Comparison of ENCODE assay signal across 8 mouse cellular contexts in the genomic region with DNA sequence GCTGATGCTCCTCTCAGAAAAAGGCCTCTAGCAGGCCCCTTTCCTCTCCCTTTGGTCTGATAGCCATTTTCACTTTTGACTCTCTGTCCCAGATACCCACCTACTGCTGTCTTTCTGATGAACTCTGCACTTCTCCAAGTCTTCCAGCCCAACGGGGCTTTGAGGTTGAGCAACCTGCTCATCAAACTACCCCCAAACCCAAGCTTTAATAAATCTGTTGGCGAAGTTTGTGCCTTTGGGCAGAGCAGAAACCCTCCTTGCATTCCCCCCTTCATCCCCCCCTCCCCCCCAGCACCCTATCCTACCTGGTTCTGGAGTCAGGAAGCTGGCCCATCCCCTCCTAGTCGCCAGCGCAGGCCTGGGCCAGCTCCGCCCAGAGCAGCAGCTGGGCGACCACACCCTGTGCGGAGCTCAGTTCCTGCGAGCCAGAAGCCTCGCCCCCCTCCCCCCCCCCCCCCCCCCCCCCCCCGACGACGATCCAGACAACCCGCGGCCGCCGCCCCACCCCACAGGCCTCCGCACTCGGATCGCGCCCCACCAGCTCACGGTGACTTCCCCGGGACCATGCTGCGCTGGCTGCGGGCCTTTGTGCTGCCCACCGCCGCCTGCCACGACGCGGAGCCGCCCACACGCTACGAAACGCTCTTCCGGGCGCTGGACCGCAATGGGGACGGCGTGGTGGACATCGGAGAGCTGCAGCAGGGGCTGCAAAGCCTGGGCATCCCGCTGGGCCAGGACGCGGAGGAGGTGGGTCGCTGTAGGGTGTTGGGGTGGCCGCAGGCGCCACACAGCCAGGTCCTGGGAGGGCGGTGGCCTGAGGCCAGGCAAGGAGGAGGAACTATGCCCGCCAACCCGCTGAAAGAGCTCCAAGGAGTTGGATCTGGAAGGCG. TPM values are rescaled to one million over a fixed set of nuclear protein-coding genes. Genes with fewer than 3 reads are reported as not detected.
DNase-seq lines count a peak whose midpoint lies in the region; ATAC-seq and TF ChIP-seq lines count a peak whose summit lies in the region.

A gene (plus strand): TSS at position 509 of the 890 bp plus-strand sequence.

- peaks cover 16% of the 10 kb centered on the region for H3K36me3 ChIP-seq in embryonic facial prominence, embryonic 10.5 days (replicated peaks)
- H3K36me3 ChIP-seq in heart, adult 2 months (ENCODE audit: control insufficient read depth, insufficient read depth, low read length): peaks cover 4% of the 10 kb centered on the region
- H3K36me3 ChIP-seq in liver, embryonic 16.5 days (ENCODE audit: control insufficient read depth, insufficient read depth): no peaks in the 10 kb centered on the region
- no peaks in the 10 kb centered on the region; the same call in 1 of the 2 replicates for H3K36me3 ChIP-seq in neural tube, embryonic 11.5 days (ENCODE audit: control insufficient read depth, insufficient read depth, low read length)
- no peaks in the 10 kb centered on the region for H3K36me3 ChIP-seq in testis, adult 2 months (ENCODE audit: control insufficient read depth, insufficient read depth, low read length)

- no peak for TF ChIP-seq CTCF in heart, adult 2 months (IDR thresholded peaks at IDR 0.05)
- no peak for TF ChIP-seq CTCF in testis, adult 2 months (IDR thresholded peaks at IDR 0.05; ENCODE audit: control insufficient read depth, insufficient read depth, insufficient replicate concordance, low read depth, low read length)

- under 1% methylated on average over 47 of the region's 49 CpGs for WGBS in embryonic facial prominence, embryonic 10.5 days
- 2% methylated on average over 36 of the region's 49 CpGs for WGBS in heart, adult 2 months
- under 1% methylated on average over 30 of the region's 49 CpGs for WGBS in liver, embryonic 16.5 days (ENCODE audit: insufficient replicate concordance)
- 1% methylated on average over 30 of the region's 49 CpGs for WGBS in neural tube, embryonic 11.5 days

- DNase-seq in 416B (ENCODE audit: low read depth): peak; percentile 50
- DNase-seq in ZHBTc4 (ENCODE audit: low read depth, low spot score): peak; percentile 49
- peak; percentile 81 for DNase-seq in embryonic facial prominence, embryonic 10.5 days (ENCODE audit: low spot score)
- peak; percentile 73 to 77 for DNase-seq in heart, adult 2 months
- DNase-seq in kidney, adult 8-10 months: peak; percentile 5 to 9
- DNase-seq in neural tube, embryonic 11.5 days (ENCODE audit: low spot score): peak; percentile 72

- no peak for TF ChIP-seq EP300 in heart, adult 2 months (IDR thresholded peaks at IDR 0.05; ENCODE audit: insufficient read depth, low read depth, low read length)

- ATAC-seq in liver, embryonic 16.5 days (ENCODE audit: low read depth): peak; percentile 84
- ATAC-seq in neural tube, embryonic 11.5 days (ENCODE audit: insufficient read depth, low FRiP score, low TSS enrichment): peak; percentile 89

- H3K9me3 ChIP-seq in embryonic facial prominence, embryonic 10.5 days: no peaks in the 10 kb centered on the region
- H3K9me3 ChIP-seq in liver, embryonic 16.5 days (replicated peaks; ENCODE audit: control insufficient read depth, low read length): no peaks in the 10 kb centered on the region
- no peaks in the 10 kb centered on the region for H3K9me3 ChIP-seq in neural tube, embryonic 11.5 days (ENCODE audit: control insufficient read depth, low read length)

- peak within 1 kb of the TSS; percentile 97 for H3K27ac ChIP-seq in embryonic facial prominence, embryonic 10.5 days (replicated peaks)
- H3K27ac ChIP-seq in heart, adult 2 months: peak within 1 kb of the TSS; percentile 92
- peak within 1 kb of the TSS; percentile 45 for H3K27ac ChIP-seq in liver, embryonic 16.5 days (ENCODE audit: low read length)
- 0 out of 2 replicates have a peak within 1 kb of the TSS, but pooled peaks have one; percentile 34 for H3K27ac ChIP-seq in neural tube, embryonic 11.5 days (ENCODE audit: low read depth, low read length)
- H3K27ac ChIP-seq in testis, adult 2 months (ENCODE audit: control insufficient read depth, insufficient read depth, low read depth, low read length): peak within 1 kb of the TSS; percentile 65

- peak within 1 kb of the TSS; percentile 82 for H3K4me2 ChIP-seq in liver, embryonic 16.5 days (ENCODE audit: low read depth, low read length)
- peak within 1 kb of the TSS; percentile 79 for H3K4me2 ChIP-seq in neural tube, embryonic 11.5 days (ENCODE audit: low read depth)

- no peaks in the 10 kb centered on the region for H3K79me2 ChIP-seq in heart, adult 2 months (replicated peaks; ENCODE audit: control insufficient read depth, insufficient read depth, low read length)

- peak within 1 kb of the TSS; percentile 100 for H3K9ac ChIP-seq in heart, adult 2 months (ENCODE audit: low read depth, low read length)
- peak within 1 kb of the TSS; percentile 72 for H3K9ac ChIP-seq in liver, embryonic 16.5 days (ENCODE audit: low read depth, low read length)
- peak within 1 kb of the TSS; percentile 98 for H3K9ac ChIP-seq in neural tube, embryonic 11.5 days (ENCODE audit: low read length)

- peak within 1 kb of the TSS; percentile 87 for H3K4me3 ChIP-seq in embryonic facial prominence, embryonic 10.5 days
- H3K4me3 ChIP-seq in heart, adult 2 months: peak within 1 kb of the TSS; percentile 88
- H3K4me3 ChIP-seq in liver, embryonic 16.5 days (ENCODE audit: low read depth, low read length): peak within 1 kb of the TSS; percentile 68
- H3K4me3 ChIP-seq in neural tube, embryonic 11.5 days (ENCODE audit: low read depth, low read length): peak within 1 kb of the TSS; percentile 78
- H3K4me3 ChIP-seq in testis, adult 2 months (ENCODE audit: control insufficient read depth, low read depth, low read length): peak within 1 kb of the TSS; percentile 79

- no peak; the same call in 1 of the 2 replicates for TF ChIP-seq POLR2A in heart, adult 2 months (IDR thresholded peaks at IDR 0.05; ENCODE audit: insufficient read depth, low read depth, low read length)
- TF ChIP-seq POLR2A in testis, adult 2 months (IDR thresholded peaks at IDR 0.05; ENCODE audit: control insufficient read depth, low read depth, low read length): no peak

- peaks cover 13% of the 10 kb centered on the region; the same call in 1 of the 2 replicates for H3K27me3 ChIP-seq in embryonic facial prominence, embryonic 10.5 days (replicated peaks; ENCODE audit: low read depth, poor library complexity, severe bottlenecking)
- H3K27me3 ChIP-seq in heart, adult 2 months (ENCODE audit: control insufficient read depth, insufficient read depth, low read length): no peaks in the 10 kb centered on the region
- no peaks in the 10 kb centered on the region for H3K27me3 ChIP-seq in liver, embryonic 16.5 days (ENCODE audit: control insufficient read depth, insufficient read depth, low read depth, low read length)
- no peaks in the 10 kb centered on the region for H3K27me3 ChIP-seq in neural tube, embryonic 11.5 days (ENCODE audit: control insufficient read depth, insufficient read depth, low read length)
- H3K27me3 ChIP-seq in testis, adult 2 months (ENCODE audit: control insufficient read depth, insufficient read depth, low read length): no peaks in the 10 kb centered on the region; the same call in 1 of the 2 replicates

- intact Hi-C loops in heart, adult 2 months (cut with DNase I): loop anchor here (10.0 kb wide), 1 partner anchor 98 kb away; a partner anchor contains a TSS

- peaks cover 28% of the 10 kb centered on the region for H3K4me1 ChIP-seq in embryonic facial prominence, embryonic 10.5 days
- H3K4me1 ChIP-seq in heart, adult 2 months (ENCODE audit: control insufficient read depth, insufficient read depth, low read length): peaks cover 5% of the 10 kb centered on the region
- H3K4me1 ChIP-seq in liver, embryonic 16.5 days (ENCODE audit: control insufficient read depth, low read depth, low read length): peaks cover 7% of the 10 kb centered on the region
- peaks cover 3% of the 10 kb centered on the region; the same call in 1 of the 2 replicates for H3K4me1 ChIP-seq in neural tube, embryonic 11.5 days (ENCODE audit: control insufficient read depth, insufficient read depth, low read length)
- H3K4me1 ChIP-seq in testis, adult 2 months (ENCODE audit: control insufficient read depth, insufficient read depth, low read length): peaks cover 6% of the 10 kb centered on the region

RNA-seq across cellular contexts. Expression of the gene that starts here (rescaled TPM):
- polyA plus RNA-seq in embryonic facial prominence, embryonic 10.5 days (2016; fragmentation: Nextera tagmentation; extraction: Ambion mirVana): 31.3 and 35.6 TPM in 2 replicates
- total RNA-seq in heart, adult 2 months (2021): 1 to 10 TPM; 5.7 to 7.4 TPM
- polyA plus RNA-seq in heart, adult 2 months (2012; rRNA removed): 1.9 and 3.3 TPM in 2 replicates
- 4.2 and 4.6 TPM in 2 replicates for polyA plus RNA-seq in liver, embryonic 16.5 days (2015; fragmentation: Nextera tagmentation; extraction: Ambion mirVana)
- polyA plus RNA-seq in neural tube, embryonic 11.5 days (2014; fragmentation: Nextera tagmentation; extraction: Ambion mirVana): 31.0 and 33.5 TPM in 2 replicates
- polyA plus RNA-seq in testis, adult 2 months (2012; rRNA removed): 3.1 and 3.2 TPM in 2 replicates

Comparison
In these comparisons a context has a peak if more than half of its experiments do, and no peak if none do; other contexts are left out.
1. Peak in every context shown above with its lines: DNase-seq, ATAC-seq, H3K4me3 ChIP-seq and H3K27ac ChIP-seq.
2. DNase-seq: peak in every context shown above with its lines; median percentile 81 in embryonic facial prominence, embryonic 10.5 days; 75 in heart, adult 2 months; 72 in neural tube, embryonic 11.5 days; 50 in 416B; 49 in ZHBTc4; 7 in kidney, adult 8-10 months.
3. H3K27ac ChIP-seq: peak in every context shown above with its lines; median percentile 97 in embryonic facial prominence, embryonic 10.5 days; 92 in heart, adult 2 months; 65 in testis, adult 2 months; 45 in liver, embryonic 16.5 days; 34 in neural tube, embryonic 11.5 days.